Mouse (Mus musculus): Measurements from ENCODE around the gene Gpr107.

The Gpr107 gene

GRCm38 (mm10) chr2:31200051-31200450 lies 47.9 kb downstream of the Gpr107 start:
- no peak for DNase-seq (ENCODE audit: low read depth, low spot score)

- DNase-seq (ENCODE audit: low read depth, low spot score) = no peak
Measured at GRCm38 (mm10) chr2:31201851-31202250, 49.7 kb downstream of the Gpr107 start.

GRCm38 (mm10) chr2:31202357-31202756 lies 50.2 kb downstream of the Gpr107 start:
- no peak for DNase-seq (ENCODE audit: low read depth, low spot score)

- DNase-seq (ENCODE audit: low read depth, low spot score) = no peak
Measured at GRCm38 (mm10) chr2:31202956-31203355, 50.8 kb downstream of the Gpr107 start.

GRCm38 (mm10) chr2:31204677-31205076 lies 52.6 kb downstream of the Gpr107 start:
- no peak for DNase-seq (ENCODE audit: low read depth, low spot score)

GRCm38 (mm10) chr2:31206211-31206610 lies 54.1 kb downstream of the Gpr107 start:
- DNase-seq (ENCODE audit: low read depth, low spot score) = no peak

GRCm38 (mm10) chr2:31206882-31207281 lies 54.8 kb downstream of the Gpr107 start:
- no peak for DNase-seq (ENCODE audit: low read depth, low spot score)

GRCm38 (mm10) chr2:31208544-31209142 lies 56.5 kb downstream of the Gpr107 start:
- DNase-seq (ENCODE audit: low read depth, low spot score) = no peak

GRCm38 (mm10) chr2:31209525-31209924 lies 57.4 kb downstream of the Gpr107 start:
- DNase-seq (ENCODE audit: low read depth, low spot score) = no peak

- no peak for DNase-seq (ENCODE audit: low read depth, low spot score)
Measured at GRCm38 (mm10) chr2:31210144-31210847, 58.2 kb downstream of the Gpr107 start.

GRCm38 (mm10) chr2:31211204-31211603 lies 59.1 kb downstream of the Gpr107 start:
- no peak for DNase-seq (ENCODE audit: low read depth, low spot score)

- no peak for DNase-seq (ENCODE audit: low read depth, low spot score)
Measured at GRCm38 (mm10) chr2:31214211-31214796, 62.2 kb downstream of the Gpr107 start.

GRCm38 (mm10) chr2:31218611-31219010 lies 66.5 kb downstream of the Gpr107 start:
- no peak for DNase-seq (ENCODE audit: low read depth, low spot score)

GRCm38 (mm10) chr2:31219470-31219869 lies 67.4 kb downstream of the Gpr107 start:
- DNase-seq (ENCODE audit: low read depth, low spot score) = no peak

GRCm38 (mm10) chr2:31220844-31221243 lies 68.7 kb downstream of the Gpr107 start:
- no peak for DNase-seq (ENCODE audit: low read depth, low spot score)

GRCm38 (mm10) chr2:31221582-31221981 lies 69.5 kb downstream of the Gpr107 start:
- no peak for DNase-seq (ENCODE audit: low read depth, low spot score)

GRCm38 (mm10) chr2:31228768-31229311 lies 76.7 kb downstream of the Gpr107 start:
- no peak for DNase-seq (ENCODE audit: low read depth, low spot score)

- DNase-seq (ENCODE audit: low read depth, low spot score) = no peak
Measured at GRCm38 (mm10) chr2:31239203-31239696, 87.1 kb downstream of the Gpr107 start.

- DNase-seq (ENCODE audit: low read depth, low spot score) = no peak
Measured at GRCm38 (mm10) chr2:31239833-31240232, 87.7 kb downstream of the Gpr107 start.

- no peak for DNase-seq (ENCODE audit: low read depth, low spot score)
Measured at GRCm38 (mm10) chr2:31241639-31242038, 89.5 kb downstream of the Gpr107 start.

GRCm38 (mm10) chr2:31244216-31244615 lies 92.1 kb downstream of the Gpr107 start:
- no peak for DNase-seq (ENCODE audit: low read depth, low spot score)

GRCm38 (mm10) chr2:31245051-31245450 lies 92.9 kb downstream of the Gpr107 start:
- no peak for DNase-seq (ENCODE audit: low read depth, low spot score)
